Mouse (Mus musculus): Measurements from ENCODE around the gene Cox17. TPM values are rescaled to one million over a fixed set of nuclear protein-coding genes. Genes with fewer than 3 reads are reported as not detected.
"Not testable (repeated sequence)": the region's sequence is repeated elsewhere in the genome, so short reads cannot be mapped to it uniquely, and the experiment has no call there.

The Cox17 gene
- total RNA-seq (2021) = 100 to 1,000 TPM; 345 to 380 TPM
- long read RNA-seq, experiment 1, transcript Cox17-201 (3 exons, 444 nt) = major isoform, 530 of 635 reads
- long read RNA-seq, experiment 1, transcript Cox17-204 (2 exons, 2,396 nt) = minor isoform, 82 of 635 reads
- long read RNA-seq, experiment 1, partial matches to known transcripts = 4 of 635 reads
- long read RNA-seq, experiment 1, other reads (novel, unspliced or antisense) = 19 of 635 reads
- long read RNA-seq, experiment 2, transcript Cox17-204 (2 exons, 2,396 nt) = minor isoform, 91 of 574 reads
- long read RNA-seq, experiment 2, transcript Cox17-201 (3 exons, 444 nt) = major isoform, 468 of 574 reads
- long read RNA-seq, experiment 2, partial matches to known transcripts = 0 of 574 reads
- long read RNA-seq, experiment 2, other reads (novel, unspliced or antisense) = 14 of 574 reads

DNA sequence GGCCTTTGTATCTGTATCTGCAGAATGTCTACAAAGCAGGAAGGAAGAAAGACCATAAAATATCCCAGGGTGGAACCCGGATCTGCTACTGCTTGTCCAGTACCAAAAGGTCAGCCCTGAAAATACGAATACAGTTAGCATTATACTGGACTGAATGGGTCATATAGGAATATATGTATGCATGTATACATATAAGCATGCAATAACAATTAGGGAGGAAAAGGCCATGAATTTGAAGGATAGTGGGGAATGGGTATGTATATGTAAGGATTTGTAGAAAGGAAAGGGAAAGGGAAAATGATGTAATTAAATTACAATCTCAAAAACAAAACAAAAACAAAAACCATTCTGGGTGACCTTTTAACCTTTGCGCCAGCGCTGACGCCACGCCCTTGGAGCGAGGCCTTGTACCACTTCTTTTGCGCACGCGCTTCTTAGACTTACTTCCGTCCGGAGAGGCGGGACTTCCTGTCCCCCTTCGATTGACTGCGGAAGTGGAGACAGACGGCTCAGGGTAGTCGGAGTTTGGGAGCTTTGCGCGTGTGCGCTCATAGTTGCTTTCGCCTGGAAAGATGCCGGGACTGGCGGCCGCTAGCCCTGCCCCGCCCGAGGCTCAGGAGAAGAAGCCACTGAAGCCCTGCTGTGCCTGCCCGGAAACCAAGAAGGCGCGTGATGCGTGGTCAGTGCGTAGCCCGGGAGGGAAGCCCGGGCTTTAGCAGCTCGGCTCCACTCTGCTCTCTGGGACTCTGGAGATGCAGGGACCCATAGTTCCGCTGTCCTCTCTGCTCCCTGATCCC is at the start of gene Cox17, which contains the start of gene Gm21987:
Gene Cox17 (plus strand): TSS at position 463 of the 797 bp plus-strand sequence.
Gene Gm21987 (plus strand): TSS at position 512 of the 797 bp plus-strand sequence.
- peak; percentile 97 for DNase-seq

- DNase-seq = no peak
Observed at GRCm38 (mm10) chr16:38298410-38298809, 48.4 kb upstream of the Cox17 start.

- no peak for DNase-seq
Observed at GRCm38 (mm10) chr16:38302367-38302766, 44.4 kb upstream of the Cox17 start.

DNA sequence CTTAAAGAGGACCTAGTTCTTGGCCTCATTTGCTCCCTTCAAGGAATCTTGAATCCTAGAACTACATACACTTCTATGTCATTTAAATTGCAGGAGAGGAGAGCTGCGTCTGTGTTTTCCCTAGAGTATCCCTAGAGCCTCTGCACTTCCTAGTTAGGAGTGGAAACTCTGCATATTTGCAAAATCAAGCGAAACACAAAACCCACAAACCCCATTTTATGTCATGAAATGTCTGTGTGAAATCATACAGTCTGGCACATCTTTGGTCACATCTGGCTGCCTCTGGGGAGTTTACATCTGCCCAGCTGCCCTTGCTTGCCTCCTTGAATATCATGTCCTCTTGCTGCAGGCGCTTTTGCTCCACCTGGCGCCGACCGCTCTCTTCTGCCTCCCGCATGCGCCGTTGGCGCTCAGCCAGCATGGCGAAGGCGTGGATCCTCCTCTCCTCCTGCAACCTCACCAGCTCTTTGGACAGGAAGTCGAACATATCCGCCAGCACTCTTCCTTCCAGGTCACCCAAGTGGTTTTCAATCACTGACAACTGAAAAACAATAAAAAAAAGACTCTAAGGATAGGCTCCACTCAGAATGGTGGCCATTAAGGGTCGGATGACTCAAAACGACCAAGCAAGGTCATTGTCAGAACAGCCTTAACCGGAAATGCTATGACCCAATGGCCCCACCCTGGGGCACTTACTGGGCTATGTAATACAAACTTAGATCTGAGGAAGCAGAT is 42.2 kb upstream of the Cox17 start:
- peak; percentile 21 to 31 for DNase-seq

DNA sequence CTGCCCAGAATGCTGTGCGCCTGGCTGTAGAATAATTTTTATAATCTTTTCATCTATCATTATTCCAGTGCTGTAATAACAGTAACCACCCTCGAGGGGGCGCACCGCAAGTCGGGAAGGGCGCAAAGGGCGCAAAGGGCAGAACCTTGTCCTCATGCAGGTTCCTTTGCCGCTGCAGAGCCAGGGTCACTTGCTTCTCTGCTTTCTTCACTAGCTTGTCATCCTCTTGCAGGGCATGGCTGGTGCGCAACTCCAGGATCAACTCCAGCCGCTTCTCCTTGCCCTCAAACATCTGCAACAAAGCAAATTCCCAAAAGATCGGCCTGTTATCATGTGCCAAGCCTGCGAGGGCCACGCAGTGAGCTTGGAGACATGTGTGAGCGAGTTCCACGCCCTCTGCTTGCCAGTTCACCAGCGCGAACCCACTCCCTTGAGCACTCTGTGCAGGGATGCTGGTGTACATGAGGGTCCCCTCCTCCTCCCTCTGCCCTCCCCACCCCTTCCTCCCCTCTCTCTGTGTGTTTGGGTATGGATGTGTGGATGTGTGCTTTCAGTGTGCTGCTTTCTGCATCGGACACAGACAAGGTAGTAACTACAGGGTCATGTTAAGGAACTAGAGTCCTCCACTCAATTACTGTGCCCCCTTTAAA is 40.1 kb upstream of the Cox17 start:
- DNase-seq = peak in 1 of 2 experiments; percentile 4

GRCm38 (mm10) chr16:38307221-38307605 is 39.6 kb upstream of the Cox17 start:
- DNase-seq = no peak

DNA sequence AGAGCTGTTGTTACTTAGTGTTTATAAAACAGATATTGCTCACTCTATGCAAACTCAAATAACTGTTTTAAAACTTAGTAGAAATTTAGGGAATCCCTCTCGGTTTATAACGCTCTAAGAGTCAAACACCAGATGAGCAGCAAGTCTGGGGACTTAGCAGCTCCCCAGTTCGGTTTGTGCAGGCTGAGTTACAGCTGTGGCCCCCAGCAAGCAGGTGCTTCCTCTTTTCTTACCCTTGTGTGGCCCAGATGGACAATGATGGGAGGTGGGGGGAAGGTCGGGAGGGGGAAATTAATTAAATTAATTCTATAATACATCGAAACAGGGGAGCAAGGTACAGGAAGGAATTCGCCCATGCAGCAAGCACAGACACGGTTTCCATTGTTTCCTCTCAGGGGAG is 39.1 kb upstream of the Cox17 start:
- no peak for DNase-seq

GRCm38 (mm10) chr16:38308195-38308594 is 38.6 kb upstream of the Cox17 start:
- no peak for DNase-seq

GRCm38 (mm10) chr16:38318492-38318891 is 28.3 kb upstream of the Cox17 start:
- no peak for DNase-seq

GRCm38 (mm10) chr16:38319087-38319486 is 27.7 kb upstream of the Cox17 start:
- DNase-seq = no peak

DNA sequence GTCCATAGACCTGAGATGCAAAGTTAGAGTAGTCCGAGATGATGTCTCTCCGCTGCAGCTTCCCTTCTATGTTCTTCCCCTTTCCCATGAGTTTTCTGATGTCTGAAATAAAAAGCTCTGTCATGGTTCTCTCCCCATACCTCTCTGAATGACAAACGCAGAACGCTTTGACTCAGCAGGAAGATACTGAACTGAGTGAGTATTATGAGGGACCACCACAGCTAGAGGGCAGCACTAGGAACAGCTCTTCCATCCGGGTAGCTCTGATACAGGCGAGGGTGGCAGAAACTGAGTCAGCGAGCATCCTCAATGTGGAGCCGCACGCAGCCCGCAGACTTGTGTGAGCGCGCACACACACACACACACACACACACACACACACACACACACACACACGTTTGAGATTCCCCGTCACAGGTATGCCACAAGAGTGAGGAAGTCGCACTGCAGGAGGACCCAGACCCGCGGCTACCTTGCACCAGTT is 25.3 kb upstream of the Cox17 start:
- peak; percentile 29 to 67 for DNase-seq

GRCm38 (mm10) chr16:38324311-38324710 is 22.5 kb upstream of the Cox17 start:
- no peak for DNase-seq

DNA sequence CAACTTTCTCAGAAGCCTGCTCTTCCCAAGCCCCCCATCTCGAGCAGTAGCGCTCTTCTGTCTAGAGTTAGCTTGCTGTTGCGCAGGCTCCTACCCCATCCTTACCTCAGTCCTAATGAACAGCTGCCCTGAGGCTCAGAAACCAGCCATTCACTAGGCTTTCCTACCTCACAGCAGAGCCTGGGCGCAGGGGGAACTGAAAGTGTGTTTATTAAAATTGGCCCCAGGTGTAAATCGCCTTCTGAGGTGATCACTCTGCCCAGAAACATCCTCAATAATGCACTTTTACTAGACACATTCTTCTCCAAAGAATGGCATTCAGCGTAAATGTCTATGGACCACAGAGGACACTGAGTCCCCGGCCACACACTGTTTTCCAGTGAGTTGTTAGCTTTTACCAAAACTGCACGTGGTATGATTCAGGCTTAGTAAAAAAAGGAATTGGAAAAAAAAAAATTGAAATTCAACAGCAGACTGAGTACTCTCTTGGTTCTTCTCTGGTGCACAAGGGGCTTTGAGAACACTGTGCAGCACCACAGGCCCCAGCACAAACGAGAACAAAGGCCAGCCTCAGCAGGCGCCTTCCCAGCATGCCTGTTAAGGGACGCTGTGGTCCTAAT is 19.9 kb upstream of the Cox17 start:
- no peak for DNase-seq

DNA sequence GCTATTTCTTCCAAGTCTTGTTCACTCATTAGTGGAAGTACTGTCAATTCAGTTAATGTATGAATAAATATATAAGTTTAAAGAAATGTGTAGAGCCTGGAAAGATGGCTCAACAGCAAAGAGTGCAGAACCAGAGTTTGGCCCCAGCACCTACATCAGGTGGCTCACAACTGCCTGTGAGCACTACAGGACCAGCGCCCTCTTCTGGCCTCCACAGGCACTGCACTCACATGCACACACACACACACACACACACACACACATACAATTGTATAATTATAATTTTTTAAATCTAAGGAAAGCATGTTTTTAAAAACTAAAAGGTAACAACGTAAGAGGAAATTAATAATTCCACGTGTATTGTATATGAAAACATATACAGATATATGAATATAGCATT is 17.5 kb upstream of the Cox17 start:
- no peak for DNase-seq

- no peak for DNase-seq
Observed at GRCm38 (mm10) chr16:38334431-38334830, 12.4 kb upstream of the Cox17 start.

GRCm38 (mm10) chr16:38338077-38338476 is 8.7 kb upstream of the Cox17 start:
- not testable (repeated sequence) for DNase-seq

DNA sequence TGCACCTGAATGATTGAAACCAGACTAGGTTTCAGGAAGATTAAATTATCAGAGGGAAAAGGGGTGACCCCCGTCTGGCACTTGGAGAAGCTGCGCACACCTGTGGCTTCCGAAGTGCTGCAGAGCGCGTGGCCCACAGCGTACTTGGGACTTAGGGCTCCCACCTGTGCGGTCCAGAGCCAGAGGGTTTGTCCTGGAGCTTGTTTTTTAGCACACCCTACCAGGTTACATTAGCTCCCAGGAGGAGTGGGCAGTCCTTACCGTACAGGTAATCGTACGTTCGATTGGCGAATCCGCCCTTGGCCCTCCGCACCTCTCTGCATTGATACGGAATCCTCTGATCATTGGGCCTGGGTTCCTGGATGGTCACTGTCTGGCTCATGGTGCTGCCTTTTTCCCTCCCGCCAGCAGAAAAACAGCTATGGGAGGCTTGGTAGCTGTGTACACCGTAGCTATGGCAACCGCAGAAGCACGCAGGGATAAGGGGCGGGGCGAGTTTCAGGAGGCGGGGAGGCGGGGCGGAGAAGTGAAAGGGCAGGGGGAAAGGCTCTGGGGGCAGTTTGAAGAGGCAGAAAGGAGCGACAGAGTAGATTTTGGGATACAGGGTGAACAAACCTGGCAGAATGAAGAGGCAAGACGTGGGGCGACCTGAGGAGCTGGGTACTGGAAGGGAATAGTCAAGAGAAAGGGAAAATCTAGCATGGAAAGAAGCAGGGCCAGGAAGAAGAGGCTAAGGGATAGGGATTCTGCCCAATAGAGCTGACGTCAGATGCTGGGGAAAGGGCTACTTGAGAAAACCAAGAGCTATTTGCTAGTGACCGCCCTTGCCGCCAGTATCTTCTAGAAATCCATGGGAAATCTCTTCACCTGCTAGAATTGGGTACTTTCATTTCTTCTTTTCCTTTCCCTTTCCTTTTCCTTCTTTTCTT is 5.1 kb upstream of the Cox17 start, which contains the start of gene Maats1:
Gene Maats1 (minus strand): TSS at position 748 of the 929 bp plus-strand sequence.
- peak; percentile 83 to 84 for DNase-seq

- DNase-seq = peak in 1 of 2 experiments; percentile 60
Observed at GRCm38 (mm10) chr16:38344941-38345725, 1.7 kb upstream of the Cox17 start.

GRCm38 (mm10) chr16:38347588-38347987 is 797 bp downstream of the Cox17 start:
- peak in 1 of 2 experiments; percentile 17 for DNase-seq

Measured in heart, adult 18-20 months (tissue).